Mouse (Mus musculus) cortical plate, adult 2 months (tissue): ENCODE measurements around the gene Kdr.
"Not testable (repeated sequence)": the region's sequence is repeated elsewhere in the genome, so short reads cannot be mapped to it uniquely, and the experiment has no call there.

Source experiments
- CTCF ChIP-seq: fragments of 200-500 bp; IDR thresholded peaks from 2 replicates; pipeline ENCODE4 v1.5.1; 2011; ENCODE audit warnings: mild to moderate bottlenecking, control low read depth, low read length; ENCODE audit not compliant: insufficient read depth; ENCODE audit errors: extremely low read depth
- POLR2A ChIP-seq: fragments of 200-500 bp; IDR thresholded peaks from 2 replicates; pipeline ENCODE4 v1.6.1; 2011; ENCODE audit warnings: mild to moderate bottlenecking, low read length, control low read depth; ENCODE audit not compliant: insufficient read depth; ENCODE audit errors: extremely low read depth

DNA sequence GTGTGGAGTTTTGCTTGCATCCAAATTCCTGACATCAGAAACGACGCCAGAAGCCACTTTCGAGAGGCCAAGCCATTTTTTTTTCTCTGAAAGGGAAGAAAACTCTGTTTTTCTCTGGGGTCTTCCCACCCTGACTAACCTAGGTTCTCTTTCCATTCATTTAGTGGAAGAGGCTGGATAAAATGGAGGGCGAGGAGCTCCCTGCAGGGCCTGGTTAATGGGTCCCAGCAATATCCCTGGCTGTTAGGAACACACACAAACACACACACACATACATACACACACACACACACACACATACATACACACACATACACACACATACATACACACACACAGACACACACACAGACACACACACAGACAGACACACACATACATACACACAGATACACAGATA is 46.8 kb downstream of the Kdr start:
- not testable (repeated sequence) for TF ChIP-seq CTCF, POLR2A
